Mouse (Mus musculus): ENCODE results near the gene Myoz1.
"Not testable (repeated sequence)": the region's sequence is repeated elsewhere in the genome, so short reads cannot be mapped to it uniquely, and the experiment has no call there.

Gene Myoz1

GRCm38 (mm10) chr14:20638702-20639101, 17.6 kb downstream of the Myoz1 start:
- DNase-seq (ENCODE audit: inconsistent ontology term) = no peak

GRCm38 (mm10) chr14:20637818-20638574, 18.3 kb downstream of the Myoz1 start:
- DNase-seq (ENCODE audit: inconsistent ontology term) = no peak

GRCm38 (mm10) chr14:20636968-20637367, 19.4 kb downstream of the Myoz1 start:
- not testable (repeated sequence) for DNase-seq (ENCODE audit: inconsistent ontology term)

- no peak for DNase-seq (ENCODE audit: inconsistent ontology term)
These were observed 20.8 kb downstream of the Myoz1 start for GRCm38 (mm10) chr14:20635546-20635945.

GRCm38 (mm10) chr14:20631253-20631652, 25.1 kb downstream of the Myoz1 start:
- DNase-seq (ENCODE audit: inconsistent ontology term) = no peak

- no peak for DNase-seq (ENCODE audit: inconsistent ontology term)
These were observed 29.4 kb downstream of the Myoz1 start for GRCm38 (mm10) chr14:20626971-20627370.

GRCm38 (mm10) chr14:20626447-20626846, 29.9 kb downstream of the Myoz1 start:
- DNase-seq (ENCODE audit: inconsistent ontology term) = no peak

- no peak for DNase-seq (ENCODE audit: inconsistent ontology term)
These were observed 33.4 kb downstream of the Myoz1 start for GRCm38 (mm10) chr14:20622907-20623306.

- no peak for DNase-seq (ENCODE audit: inconsistent ontology term)
These were observed 33.9 kb downstream of the Myoz1 start for GRCm38 (mm10) chr14:20622412-20622811.

- no peak for DNase-seq (ENCODE audit: inconsistent ontology term)
These were observed 34.4 kb downstream of the Myoz1 start for GRCm38 (mm10) chr14:20621903-20622302.

GRCm38 (mm10) chr14:20619131-20619530, 37.2 kb downstream of the Myoz1 start:
- peak; percentile 69 for DNase-seq (ENCODE audit: inconsistent ontology term)

GRCm38 (mm10) chr14:20618211-20618610, 38.1 kb downstream of the Myoz1 start:
- no peak for DNase-seq (ENCODE audit: inconsistent ontology term)

- DNase-seq (ENCODE audit: inconsistent ontology term) = no peak
These were observed 39.9 kb downstream of the Myoz1 start for GRCm38 (mm10) chr14:20616421-20616820.

GRCm38 (mm10) chr14:20615075-20615474, 41.3 kb downstream of the Myoz1 start:
- no peak for DNase-seq (ENCODE audit: inconsistent ontology term)

GRCm38 (mm10) chr14:20612820-20613219, 43.5 kb downstream of the Myoz1 start:
- DNase-seq (ENCODE audit: inconsistent ontology term) = no peak

GRCm38 (mm10) chr14:20610146-20610545, 46.2 kb downstream of the Myoz1 start:
- DNase-seq (ENCODE audit: inconsistent ontology term) = peak; percentile 92

GRCm38 (mm10) chr14:20609519-20609918, 46.8 kb downstream of the Myoz1 start:
- DNase-seq (ENCODE audit: inconsistent ontology term) = peak; percentile 76

- DNase-seq (ENCODE audit: inconsistent ontology term) = no peak
These were observed 48.8 kb downstream of the Myoz1 start for GRCm38 (mm10) chr14:20607396-20608126.

- no peak for DNase-seq (ENCODE audit: inconsistent ontology term)
These were observed 55.1 kb downstream of the Myoz1 start for GRCm38 (mm10) chr14:20601287-20601686.

- no peak for DNase-seq (ENCODE audit: inconsistent ontology term)
These were observed 56.1 kb downstream of the Myoz1 start for GRCm38 (mm10) chr14:20600203-20600602.

- DNase-seq (ENCODE audit: inconsistent ontology term) = no peak
These were observed 56.8 kb downstream of the Myoz1 start for GRCm38 (mm10) chr14:20599542-20599941.

Measured in Muller cell, postnatal 12 days (primary cell).